Mouse (Mus musculus): ENCODE results near the gene Rrnad1. TPM values are rescaled to one million over a fixed set of nuclear protein-coding genes. Genes with fewer than 3 reads are reported as not detected.

Rrnad1 gene
- 17.9 and 24.1 TPM in 2 replicates for total RNA-seq (2021)
- long read RNA-seq, transcript Rrnad1-201 (8 exons, 2,492 nt) = major isoform, 7 of 34 reads
- long read RNA-seq, partial matches to known transcripts = 13 of 34 reads
- long read RNA-seq, other reads (novel, unspliced or antisense) = 13 of 34 reads

DNA sequence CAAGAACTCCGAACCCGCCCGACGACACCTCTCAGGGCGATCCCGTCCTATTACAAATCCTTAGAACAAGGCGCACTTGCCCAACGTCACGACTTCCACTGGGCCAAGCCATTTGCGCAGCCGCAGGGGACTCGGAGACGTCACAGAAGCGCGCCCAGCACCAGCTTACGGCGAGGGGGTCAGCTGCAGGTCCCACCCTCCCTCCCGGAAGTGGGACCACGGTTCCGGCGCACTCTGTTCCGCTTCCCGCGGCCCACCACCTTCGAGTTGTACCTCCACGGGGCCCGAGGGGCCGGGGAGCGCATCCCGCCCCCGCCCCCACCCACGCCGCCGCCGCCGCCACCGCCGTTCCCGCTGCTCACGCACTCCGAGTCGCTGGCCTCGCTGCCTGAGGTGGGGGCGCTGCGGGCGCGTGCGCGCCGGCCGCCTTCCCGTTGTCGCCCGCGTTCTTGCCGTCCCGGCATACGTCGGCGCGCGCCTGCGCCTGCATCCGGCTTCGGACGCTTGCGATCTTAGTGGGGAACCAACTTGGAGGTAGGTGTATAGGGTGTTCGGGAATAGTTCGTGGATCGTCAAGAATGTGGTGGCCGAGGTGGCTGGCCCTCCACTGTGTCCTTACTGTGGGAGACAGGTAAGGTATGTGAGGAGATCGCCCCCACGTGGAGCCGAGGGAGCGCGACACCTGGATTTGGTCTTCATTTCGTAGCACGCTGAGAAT, at the start of gene Rrnad1, which contains the start of gene Isg20l2:
Gene Rrnad1 (minus strand): TSS at position 640 of the 718 bp plus-strand sequence.
Gene Isg20l2 (plus strand): TSS at position 237 of the 718 bp plus-strand sequence.
- peak; percentile 97 for DNase-seq

- no peak for DNase-seq
Observed at GRCm38 (mm10) chr3:87980085-87980484, 49.6 kb upstream of the Rrnad1 start.

DNA sequence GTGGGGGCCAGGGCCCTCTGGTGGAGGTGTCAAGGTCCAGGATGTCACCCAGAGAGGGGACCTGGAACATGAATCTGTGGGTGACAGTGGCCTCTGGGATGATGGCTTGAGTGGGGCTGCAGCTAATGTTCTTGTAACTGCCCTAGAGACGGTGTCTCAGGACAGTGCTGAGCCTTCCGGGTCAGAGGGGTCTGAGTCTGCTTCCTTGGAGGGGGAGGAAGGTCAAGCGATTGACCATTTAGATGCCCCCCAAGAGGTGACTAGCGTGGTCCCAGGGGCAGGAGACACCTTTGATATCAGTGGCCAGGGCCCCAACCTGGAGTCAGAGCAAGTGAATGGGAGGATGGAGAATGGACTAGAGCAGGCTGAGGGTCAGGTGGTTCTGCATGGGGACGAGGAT, 49.0 kb upstream of the Rrnad1 start:
- DNase-seq = no peak

- DNase-seq = peak; percentile 55
Observed at GRCm38 (mm10) chr3:87974381-87974987, 44.0 kb upstream of the Rrnad1 start.

DNA sequence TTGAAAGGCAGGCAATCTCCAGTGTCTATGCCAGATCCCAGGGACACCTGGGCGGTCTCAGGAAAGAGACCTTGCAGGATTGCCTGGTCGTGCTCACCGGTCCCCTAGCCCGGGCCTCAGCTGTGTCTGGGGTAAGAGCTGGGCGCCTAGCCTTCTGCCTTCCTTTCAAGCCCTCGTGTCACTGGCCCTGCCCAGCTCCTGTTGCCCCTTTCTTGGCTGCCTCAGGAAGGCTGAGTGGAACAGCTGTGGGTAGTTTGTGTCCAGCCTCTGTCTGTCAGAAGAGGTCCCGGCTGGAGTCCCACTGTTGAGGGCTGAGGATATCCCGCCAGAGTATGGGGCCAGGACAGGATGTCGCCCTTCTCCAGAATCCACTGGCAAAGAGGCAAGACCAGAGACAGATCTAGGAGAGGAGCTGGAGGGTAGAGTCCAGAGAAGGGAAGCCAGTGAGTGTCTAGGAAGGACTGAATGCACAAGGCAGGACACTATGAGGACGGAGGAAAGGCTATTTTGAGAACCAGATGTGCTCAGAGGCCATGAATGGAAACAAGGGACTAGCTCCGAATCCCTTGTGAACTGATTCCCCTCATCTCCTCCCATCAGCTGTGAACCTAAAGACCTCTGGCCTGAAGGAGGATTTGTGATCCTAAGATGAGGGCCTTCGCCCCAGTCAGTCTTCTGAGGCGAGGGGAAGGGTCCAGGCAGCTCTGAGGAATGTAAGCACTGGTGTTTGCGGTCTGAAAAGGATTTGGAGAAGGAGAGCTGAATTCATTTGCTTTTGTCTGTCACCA, 43.3 kb upstream of the Rrnad1 start:
- DNase-seq = no peak

DNA sequence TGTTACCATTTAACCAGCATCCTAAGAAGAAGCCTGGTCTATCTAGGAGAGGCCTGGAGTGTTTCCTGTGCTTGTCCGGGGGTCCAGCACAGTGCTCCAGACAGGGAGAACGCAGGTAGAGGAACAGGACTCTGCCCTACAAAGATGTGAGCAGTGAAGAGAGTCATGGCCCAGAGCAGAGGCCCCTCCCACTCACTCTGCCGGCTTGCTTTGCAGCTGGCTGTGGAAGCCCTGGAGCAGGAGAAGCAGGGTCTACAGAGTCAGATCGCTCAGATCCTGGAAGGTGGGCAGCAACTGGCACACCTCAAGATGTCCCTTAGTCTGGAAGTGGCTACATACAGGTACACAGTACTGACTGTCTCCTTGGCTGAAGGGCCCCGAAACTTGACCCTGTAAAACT, 42.3 kb upstream of the Rrnad1 start:
- DNase-seq = no peak

DNA sequence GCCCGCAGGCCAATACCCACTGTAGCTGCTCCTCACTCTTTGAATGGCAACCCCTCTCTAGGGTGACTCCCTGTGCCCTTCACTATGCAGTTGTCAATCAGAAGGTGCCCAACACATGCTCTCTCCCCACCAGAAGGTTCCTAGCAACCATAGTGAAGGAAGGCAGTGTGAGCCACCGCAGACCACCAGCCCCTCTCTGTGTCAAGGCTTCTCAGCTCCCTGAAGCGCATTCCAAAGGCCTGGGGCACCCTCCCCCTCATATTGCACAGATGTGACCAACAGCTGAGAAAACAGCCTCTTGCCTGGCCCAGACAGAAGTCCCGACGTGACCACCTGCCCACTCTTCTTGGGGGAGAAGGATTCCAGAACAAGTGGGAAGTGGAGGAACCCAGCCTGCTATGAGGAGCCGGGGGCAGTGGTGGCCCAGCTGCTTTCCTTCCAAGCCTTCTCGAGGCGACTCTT, 41.7 kb upstream of the Rrnad1 start:
- DNase-seq = no peak

GRCm38 (mm10) chr3:87971489-87972202, 41.1 kb upstream of the Rrnad1 start:
- no peak for DNase-seq

- peak; percentile 55 for DNase-seq
Observed at GRCm38 (mm10) chr3:87970939-87971488, 40.5 kb upstream of the Rrnad1 start, which contains the start of gene Nes. Gene Nes (plus strand): TSS chr3:87971078.

DNA sequence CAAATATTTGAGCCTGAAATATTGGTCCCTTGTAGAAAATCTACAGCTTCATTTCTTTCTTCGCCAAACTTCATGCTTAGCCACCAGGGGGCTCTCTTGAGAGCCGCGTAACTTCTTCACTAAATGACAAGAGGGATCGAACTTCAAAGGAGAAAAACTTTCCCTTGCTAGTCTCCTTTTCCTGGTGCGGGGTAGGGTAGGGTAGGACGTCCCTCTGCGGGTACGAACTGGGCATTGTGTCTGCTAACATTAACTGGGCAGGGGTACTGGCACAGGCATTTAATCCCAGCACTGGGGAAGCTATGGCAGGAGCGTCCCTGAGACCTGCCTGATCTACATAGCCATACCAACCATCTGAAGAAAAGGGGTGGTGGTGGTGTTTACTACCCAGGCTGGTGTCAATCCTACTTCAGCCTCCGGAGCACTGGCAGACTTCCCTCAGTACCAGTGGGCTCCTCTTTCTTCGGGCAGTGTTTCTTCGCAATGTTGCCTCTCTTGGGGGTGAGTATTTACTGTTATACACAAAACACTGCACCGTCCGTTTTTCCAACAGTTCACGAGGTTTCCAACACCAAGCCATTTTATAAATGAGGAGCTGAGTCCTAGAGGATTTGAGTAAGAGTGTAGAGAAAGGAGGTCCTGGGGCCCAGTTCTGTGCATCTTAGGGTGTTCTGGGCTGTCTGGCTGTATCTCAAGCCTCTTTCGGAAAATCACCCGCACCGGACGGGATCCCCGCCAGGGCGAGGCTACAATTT, 39.8 kb upstream of the Rrnad1 start:
- DNase-seq = peak; percentile 35

GRCm38 (mm10) chr3:87960586-87961191, 30.2 kb upstream of the Rrnad1 start:
- DNase-seq = peak; percentile 84

- no peak for DNase-seq
Observed at GRCm38 (mm10) chr3:87960191-87960585, 29.7 kb upstream of the Rrnad1 start.

DNA sequence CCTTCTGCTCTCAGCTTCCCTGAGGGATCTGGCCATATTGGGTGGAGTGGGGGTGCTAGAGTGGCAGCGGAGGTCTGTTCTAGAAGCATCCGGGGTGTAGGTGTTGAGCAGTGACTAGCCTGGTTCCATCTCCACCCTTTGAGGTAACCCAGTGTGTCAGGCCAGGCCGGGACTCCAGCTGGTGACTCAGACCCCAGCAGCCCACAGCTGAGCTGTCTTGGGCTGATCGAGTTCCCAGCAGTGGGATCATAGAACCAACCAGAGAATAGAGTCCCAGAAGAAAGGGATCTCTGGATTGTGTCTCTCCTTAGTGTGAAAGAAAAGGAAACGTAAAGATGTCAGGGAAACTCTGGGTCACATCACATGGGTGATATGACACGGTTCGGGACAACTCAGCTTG, 28.9 kb upstream of the Rrnad1 start:
- DNase-seq = no peak

- DNase-seq = no peak
Observed at GRCm38 (mm10) chr3:87958967-87959366, 28.4 kb upstream of the Rrnad1 start.

- DNase-seq = no peak
Observed at GRCm38 (mm10) chr3:87958476-87958875, 28.0 kb upstream of the Rrnad1 start.

DNA sequence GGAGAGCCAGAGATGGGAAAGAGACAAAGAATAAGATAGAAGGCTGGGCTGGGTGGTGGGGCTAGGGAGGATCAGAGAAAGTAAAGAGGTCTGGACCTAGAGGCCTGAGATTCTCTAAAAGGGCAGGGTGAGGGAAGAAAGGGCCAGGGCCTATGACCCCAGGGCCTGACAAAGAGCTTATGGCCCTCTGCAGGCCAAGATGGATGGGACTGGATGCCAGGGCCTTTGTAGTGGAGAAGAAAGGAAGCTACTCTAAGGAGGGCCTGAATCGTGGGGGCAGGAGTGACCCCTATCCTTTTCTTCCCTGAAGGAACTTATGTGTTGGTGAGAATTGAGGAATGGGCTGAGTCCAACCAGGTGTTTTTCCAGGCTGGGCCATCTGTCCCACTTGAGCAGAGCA, 27.5 kb upstream of the Rrnad1 start:
- no peak for DNase-seq

GRCm38 (mm10) chr3:87952440-87952839, 21.9 kb upstream of the Rrnad1 start:
- DNase-seq = no peak

GRCm38 (mm10) chr3:87951946-87952345, 21.4 kb upstream of the Rrnad1 start:
- DNase-seq = no peak

DNA sequence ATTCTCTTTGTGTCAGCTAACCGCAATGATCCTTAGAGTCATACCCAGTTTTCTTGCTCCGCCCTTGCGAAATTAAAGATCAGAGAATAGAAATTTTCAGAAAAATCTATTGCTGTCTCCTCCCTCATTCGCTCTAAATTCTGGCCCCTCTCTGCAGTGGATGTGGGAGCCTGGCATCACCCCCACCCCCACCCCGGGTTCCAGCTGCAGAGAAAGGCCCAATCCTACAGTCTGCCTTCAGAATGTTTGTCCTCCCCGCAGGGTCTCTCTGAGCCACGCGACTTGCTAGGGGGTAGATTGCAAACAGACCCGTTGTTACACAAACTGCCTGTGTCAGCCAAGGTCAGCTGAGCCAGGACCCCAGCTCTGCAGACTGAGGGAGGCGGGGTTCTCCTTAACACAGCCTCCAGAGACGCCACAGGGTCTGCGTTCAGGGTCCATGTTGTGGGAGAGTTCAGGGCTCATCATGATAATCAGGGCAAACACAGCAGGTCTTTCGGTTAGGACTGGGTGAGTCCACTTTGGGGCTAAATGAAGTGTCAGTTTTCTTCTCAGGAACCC, 19.5 kb upstream of the Rrnad1 start:
- no peak for DNase-seq
